Mouse (Mus musculus) cerebellum, adult 2 months (tissue): Measurements from ENCODE around the gene Afap1.

Experiments used
- CTCF ChIP-seq: fragments of 200-500 bp; IDR thresholded peaks from 2 replicates; pipeline ENCODE4 v1.5.1; 2011; ENCODE audit warnings: low read depth, mild to moderate bottlenecking, control low read depth, low read length, moderate library complexity, borderline replicate concordance; ENCODE audit not compliant: insufficient read depth
- POLR2A ChIP-seq: fragments of 200-500 bp; IDR thresholded peaks from 2 replicates; pipeline ENCODE4 v1.6.1; 2011; ENCODE audit warnings: low read length, control low read depth, borderline replicate concordance; ENCODE audit not compliant: insufficient read depth

GRCm38 (mm10) chr5:35925171-35925634 is 32.1 kb downstream of the Afap1 start:
- TF ChIP-seq POLR2A (no peak), CTCF (no peak)
